Mouse (Mus musculus) embryonic fibroblast, embryonic 13.5 days (primary cell): ENCODE measurements around the gene Rpp38.

ENCODE experiments used
- CTCF ChIP-seq: IDR thresholded peaks from 2 replicates; pipeline ENCODE4 v1.5.1; 2011; ENCODE audit warnings: mild to moderate bottlenecking, control low read depth, low read length, moderate library complexity, borderline replicate concordance; ENCODE audit not compliant: insufficient read depth
- POLR2A ChIP-seq: IDR thresholded peaks from 2 replicates; pipeline ENCODE4 v1.6.1; 2011; ENCODE audit warnings: low read depth, mild to moderate bottlenecking, control low read depth, low read length, moderate library complexity

DNA sequence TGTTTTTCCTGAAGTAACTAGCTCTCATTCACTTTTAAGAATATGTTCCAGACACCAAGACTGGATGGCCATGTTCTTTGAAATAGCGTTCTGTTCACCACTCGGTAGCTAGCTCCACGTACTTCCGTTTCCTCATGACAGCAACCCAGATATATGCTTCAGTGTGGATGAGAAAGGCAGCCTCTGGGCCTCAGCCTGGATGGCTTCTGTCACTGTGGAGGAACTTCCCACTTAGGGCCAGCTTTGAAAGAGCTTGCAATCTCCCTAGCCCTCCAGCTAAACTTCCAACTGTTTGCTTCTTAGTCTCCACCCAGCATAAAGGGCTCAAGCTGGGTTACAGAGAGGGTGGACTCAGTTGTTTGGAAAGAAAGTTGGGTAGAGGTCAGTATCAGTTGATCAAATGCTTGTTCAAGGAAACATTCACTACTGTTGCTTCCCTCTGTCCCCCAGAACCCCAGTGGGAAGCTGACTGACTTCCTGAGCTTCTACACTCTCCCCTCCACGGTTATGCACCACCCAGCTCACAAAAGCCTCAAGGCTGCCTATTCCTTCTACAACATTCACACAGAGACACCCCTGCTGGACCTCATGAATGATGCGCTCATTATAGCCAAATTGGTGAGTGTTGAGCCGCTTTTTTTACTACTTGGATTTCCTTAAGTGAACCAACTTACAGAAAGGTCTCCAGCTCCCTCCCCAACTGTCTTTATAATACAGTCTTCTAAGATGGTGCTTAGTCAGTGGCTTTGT, 7.9 kb downstream of the Rpp38 start:
- TF ChIP-seq CTCF (no peak), POLR2A (no peak)
